Mouse (Mus musculus): ENCODE measurements around the gene Tmem56. TPM values are rescaled to one million over a fixed set of nuclear protein-coding genes. Genes with fewer than 3 reads are reported as not detected.

Gene Tmem56
- polyA plus RNA-seq (2015; fragmentation: Nextera tagmentation; extraction: Ambion mirVana) = 1.3 TPM in 2 replicates

DNA sequence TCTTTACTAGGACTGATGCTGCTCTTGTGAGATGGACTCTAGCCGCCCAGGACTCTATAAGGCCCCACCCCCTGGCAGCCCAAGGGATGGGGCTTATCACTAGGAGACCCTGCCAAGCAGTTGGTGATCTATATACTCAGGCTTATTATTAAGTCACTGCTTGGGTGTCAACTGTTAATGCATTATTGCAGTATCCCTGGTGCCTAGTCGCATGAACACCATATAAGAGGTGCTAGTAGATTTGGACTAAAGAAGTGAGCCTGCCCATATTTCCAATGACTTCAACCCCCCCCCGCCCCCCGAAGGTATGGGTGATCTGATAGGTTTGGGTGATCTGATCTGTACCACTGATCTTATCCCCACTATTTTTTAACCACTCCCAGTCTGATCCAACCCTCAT lies at the start of gene Tmem56:
TSS of gene Tmem56 (minus strand) at position 101 of the 400 bp plus-strand sequence.
- H3K36me3 ChIP-seq (ENCODE audit: control insufficient read depth, insufficient read depth, low read length) = no peaks in the 10 kb centered on the region
- WGBS = 88% methylated on average over 4 of the region's 4 CpGs
- no peak within 1 kb of the TSS for H3K27ac ChIP-seq (ENCODE audit: low read length)
- no peak for ATAC-seq
- H3K9ac ChIP-seq (ENCODE audit: low read depth, low read length) = no peak within 1 kb of the TSS
- H3K4me3 ChIP-seq (ENCODE audit: low read length) = no peak within 1 kb of the TSS
- no peaks in the 10 kb centered on the region for H3K9me3 ChIP-seq (ENCODE audit: control insufficient read depth, low read length)
- H3K4me2 ChIP-seq (ENCODE audit: low read depth, low read length) = no peak within 1 kb of the TSS
- no peaks in the 10 kb centered on the region for H3K27me3 ChIP-seq (replicated peaks; ENCODE audit: control insufficient read depth, insufficient read depth, low read length)
- H3K4me1 ChIP-seq (ENCODE audit: control insufficient read depth, insufficient read depth, low read length) = no peaks in the 10 kb centered on the region

DNA sequence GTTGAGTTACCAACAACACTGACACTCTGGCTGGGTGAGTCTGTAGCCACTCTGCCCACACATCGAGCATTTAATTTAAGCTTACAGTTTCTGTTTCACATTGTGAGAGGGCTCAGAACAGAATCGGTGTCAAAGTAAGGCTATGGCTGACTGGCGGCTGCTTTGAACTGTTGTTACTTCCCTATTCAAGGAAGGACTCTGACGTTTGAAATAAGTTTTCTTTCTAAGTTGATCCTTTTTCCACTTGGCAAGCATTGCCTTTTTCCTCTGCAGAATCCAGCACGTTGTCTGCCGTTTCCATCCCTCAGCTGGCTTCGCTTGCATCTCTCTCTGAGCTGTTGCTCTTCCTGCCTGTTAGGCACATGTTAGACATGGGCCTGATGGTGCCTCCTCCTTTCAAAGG lies 47.3 kb upstream of the Tmem56 start:
- no peak overlapping the region for H3K9ac ChIP-seq (ENCODE audit: low read depth, low read length)
- no peak overlapping the region for H3K4me3 ChIP-seq (ENCODE audit: low read length)
- H3K27me3 ChIP-seq (replicated peaks; ENCODE audit: control insufficient read depth, insufficient read depth, low read length) = no peaks in the 10 kb centered on the region
- H3K4me2 ChIP-seq (ENCODE audit: low read depth, low read length) = no peak overlapping the region
- H3K36me3 ChIP-seq (ENCODE audit: control insufficient read depth, insufficient read depth, low read length) = no peaks in the 10 kb centered on the region
- WGBS = 54% methylated on average over 7 of the region's 7 CpGs
- no peak for ATAC-seq
- no peak overlapping the region for H3K27ac ChIP-seq (ENCODE audit: low read length)
- no peaks in the 10 kb centered on the region for H3K4me1 ChIP-seq (ENCODE audit: control insufficient read depth, insufficient read depth, low read length)
- no peaks in the 10 kb centered on the region for H3K9me3 ChIP-seq (ENCODE audit: control insufficient read depth, low read length)

DNA sequence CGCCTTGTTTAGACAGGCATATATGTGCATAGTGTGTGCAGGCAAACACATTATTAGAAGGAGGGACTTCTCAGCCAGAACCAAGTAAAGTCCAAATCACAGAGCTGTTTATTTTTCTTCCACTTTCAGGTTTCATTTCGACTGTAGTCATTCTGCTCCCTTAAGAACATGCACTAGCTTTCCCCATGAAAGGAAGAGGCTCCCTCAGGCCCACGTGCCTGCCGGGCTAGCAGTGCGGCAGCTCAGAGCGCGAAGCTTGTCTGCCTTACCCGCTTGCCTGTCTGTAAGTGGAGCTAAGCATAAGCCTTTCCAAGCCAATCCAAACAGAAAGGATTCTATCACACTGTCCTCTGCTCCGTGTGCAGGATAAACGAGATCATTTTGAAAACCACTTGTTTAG lies 46.7 kb upstream of the Tmem56 start:
- 61% methylated on average over 10 of the region's 10 CpGs for WGBS
- H3K4me1 ChIP-seq (ENCODE audit: control insufficient read depth, insufficient read depth, low read length) = no peaks in the 10 kb centered on the region
- no peaks in the 10 kb centered on the region for H3K27me3 ChIP-seq (replicated peaks; ENCODE audit: control insufficient read depth, insufficient read depth, low read length)
- no peaks in the 10 kb centered on the region for H3K36me3 ChIP-seq (ENCODE audit: control insufficient read depth, insufficient read depth, low read length)
- H3K9me3 ChIP-seq (ENCODE audit: control insufficient read depth, low read length) = no peaks in the 10 kb centered on the region
- no peak overlapping the region for H3K4me3 ChIP-seq (ENCODE audit: low read length)
- ATAC-seq = no peak
- H3K27ac ChIP-seq (ENCODE audit: low read length) = no peak overlapping the region
- H3K4me2 ChIP-seq (ENCODE audit: low read depth, low read length) = no peak overlapping the region
- no peak overlapping the region for H3K9ac ChIP-seq (ENCODE audit: low read depth, low read length)

DNA sequence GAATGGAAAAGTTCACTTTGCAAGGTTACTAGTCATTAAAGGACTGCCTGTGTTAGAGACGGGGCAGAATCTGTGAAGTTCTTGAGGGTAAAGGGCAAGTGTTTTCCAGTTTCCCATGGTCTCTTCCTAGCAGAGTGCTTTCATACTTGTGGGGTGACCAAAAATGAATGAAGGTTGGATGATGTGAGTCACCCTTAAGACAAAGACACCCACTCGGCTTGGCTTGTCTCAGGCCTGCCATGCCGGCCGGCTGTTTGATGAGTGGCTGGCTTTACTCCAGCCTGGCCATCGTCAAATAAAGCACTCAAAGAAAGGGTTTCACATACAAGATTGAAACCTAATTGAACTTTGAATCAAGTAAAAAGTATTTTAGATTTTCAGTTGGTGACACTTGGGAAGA lies 44.5 kb upstream of the Tmem56 start:
- WGBS = 77% methylated on average over 5 of the region's 5 CpGs

DNA sequence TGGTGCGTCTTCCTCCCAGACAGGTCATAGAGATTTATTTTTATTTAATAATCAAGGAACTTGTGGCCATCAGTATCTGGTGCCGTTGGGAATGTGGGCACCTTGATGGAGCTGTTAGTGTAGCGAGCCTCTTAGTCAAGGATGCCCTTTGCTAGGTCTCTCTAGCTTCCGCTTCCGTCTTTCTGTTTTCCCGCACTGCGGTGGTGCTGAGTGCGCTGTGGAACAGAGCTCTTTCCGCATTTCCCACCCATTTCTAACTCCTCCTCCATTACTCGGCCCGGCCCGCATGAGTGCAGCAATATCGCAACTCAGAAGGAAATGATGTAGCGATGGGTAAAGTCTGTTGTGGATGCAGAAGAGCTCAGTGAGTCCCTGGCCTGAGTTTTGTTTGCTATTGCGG lies 40.5 kb upstream of the Tmem56 start:
- H3K4me2 ChIP-seq (ENCODE audit: low read depth, low read length) = no peak overlapping the region
- H3K9me3 ChIP-seq (ENCODE audit: control insufficient read depth, low read length) = no peaks in the 10 kb centered on the region
- no peak for ATAC-seq
- H3K27ac ChIP-seq (ENCODE audit: low read length) = no peak overlapping the region
- H3K9ac ChIP-seq (ENCODE audit: low read depth, low read length) = no peak overlapping the region
- H3K36me3 ChIP-seq (ENCODE audit: control insufficient read depth, insufficient read depth, low read length) = 0 out of 2 replicates have a peak, but pooled peaks cover 3% of the 10 kb centered on the region
- no peaks in the 10 kb centered on the region for H3K4me1 ChIP-seq (ENCODE audit: control insufficient read depth, insufficient read depth, low read length)
- WGBS = 97% methylated on average over 15 of the region's 15 CpGs
- H3K27me3 ChIP-seq (replicated peaks; ENCODE audit: control insufficient read depth, insufficient read depth, low read length) = no peaks in the 10 kb centered on the region
- no peak overlapping the region for H3K4me3 ChIP-seq (ENCODE audit: low read length)

More for the DNA sequence above, 44.5 kb upstream of the Tmem56 start:
- Histone ChIP-seq H3K27ac (ENCODE audit: low read length) (no peak overlapping the region), H3K9ac (ENCODE audit: low read depth, low read length) (no peak overlapping the region), H3K4me1 (ENCODE audit: control insufficient read depth, insufficient read depth, low read length) (no peaks in the 10 kb centered on the region), H3K4me3 (ENCODE audit: low read length) (no peak overlapping the region), H3K36me3 (ENCODE audit: control insufficient read depth, insufficient read depth, low read length) (0 out of 2 replicates have a peak, but pooled peaks cover 3% of the 10 kb centered on the region), H3K4me2 (ENCODE audit: low read depth, low read length) (no peak overlapping the region), H3K9me3 (ENCODE audit: control insufficient read depth, low read length) (no peaks in the 10 kb centered on the region), H3K27me3 (replicated peaks; ENCODE audit: control insufficient read depth, insufficient read depth, low read length) (no peaks in the 10 kb centered on the region)
- no peak for ATAC-seq

DNA sequence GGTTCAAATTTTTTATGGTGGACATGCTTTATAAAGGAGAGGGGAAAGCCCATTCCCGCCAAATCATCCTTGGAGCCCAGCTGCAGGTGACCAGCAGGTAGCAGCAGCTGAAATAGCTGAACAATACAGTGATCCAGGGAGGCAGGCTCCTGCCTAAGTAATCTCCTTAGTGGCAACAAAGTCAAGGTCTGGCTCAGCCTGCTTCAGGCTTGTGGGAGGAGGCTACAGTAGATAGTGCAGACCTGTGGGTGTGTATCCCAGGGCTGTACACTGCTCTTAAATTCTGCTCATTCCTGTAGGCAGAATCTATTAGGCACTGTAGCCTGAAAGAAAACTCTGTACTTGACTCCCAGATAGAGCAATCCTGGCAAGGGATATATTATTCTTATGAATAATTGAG lies 38.0 kb upstream of the Tmem56 start:
- Histone ChIP-seq H3K27me3 (replicated peaks; ENCODE audit: control insufficient read depth, insufficient read depth, low read length) (no peaks in the 10 kb centered on the region), H3K36me3 (ENCODE audit: control insufficient read depth, insufficient read depth, low read length) (0 out of 2 replicates have a peak, but pooled peaks cover 3% of the 10 kb centered on the region), H3K27ac (ENCODE audit: low read length) (no peak overlapping the region), H3K4me1 (ENCODE audit: control insufficient read depth, insufficient read depth, low read length) (no peaks in the 10 kb centered on the region), H3K9me3 (ENCODE audit: control insufficient read depth, low read length) (no peaks in the 10 kb centered on the region), H3K4me2 (ENCODE audit: low read depth, low read length) (no peak overlapping the region), H3K4me3 (ENCODE audit: low read length) (no peak overlapping the region), H3K9ac (ENCODE audit: low read depth, low read length) (no peak overlapping the region)
- WGBS = 77% methylated on average over 1 of the region's 1 CpGs
- ATAC-seq = no peak

DNA sequence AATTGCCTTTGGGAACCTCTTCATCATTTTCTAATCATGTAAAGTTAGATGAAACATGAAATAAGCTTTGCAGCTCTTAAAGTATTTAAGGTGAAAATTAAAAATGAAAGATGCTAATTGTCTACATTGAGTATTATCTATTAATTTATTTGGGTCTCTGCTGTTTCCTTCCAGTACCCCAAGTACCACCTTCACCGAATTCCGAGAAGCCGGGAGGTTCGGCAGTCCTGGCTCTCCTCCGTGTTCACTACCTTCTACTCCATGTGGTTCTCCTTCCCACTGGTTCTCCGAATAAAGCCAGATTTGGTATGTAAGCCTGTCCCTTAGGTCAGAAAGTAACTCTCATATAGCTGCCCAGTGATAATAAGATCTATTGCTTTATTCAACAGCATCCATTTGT lies 37.0 kb upstream of the Tmem56 start:
- no peaks in the 10 kb centered on the region for H3K4me1 ChIP-seq (ENCODE audit: control insufficient read depth, insufficient read depth, low read length)
- no peaks in the 10 kb centered on the region for H3K27me3 ChIP-seq (replicated peaks; ENCODE audit: control insufficient read depth, insufficient read depth, low read length)
- H3K9ac ChIP-seq (ENCODE audit: low read depth, low read length) = no peak overlapping the region
- H3K36me3 ChIP-seq (ENCODE audit: control insufficient read depth, insufficient read depth, low read length) = 0 out of 2 replicates have a peak, but pooled peaks cover 3% of the 10 kb centered on the region
- H3K27ac ChIP-seq (ENCODE audit: low read length) = no peak overlapping the region
- no peak for ATAC-seq
- H3K9me3 ChIP-seq (ENCODE audit: control insufficient read depth, low read length) = no peaks in the 10 kb centered on the region
- 92% methylated on average over 6 of the region's 6 CpGs for WGBS
- H3K4me2 ChIP-seq (ENCODE audit: low read depth, low read length) = no peak overlapping the region
- H3K4me3 ChIP-seq (ENCODE audit: low read length) = no peak overlapping the region

DNA sequence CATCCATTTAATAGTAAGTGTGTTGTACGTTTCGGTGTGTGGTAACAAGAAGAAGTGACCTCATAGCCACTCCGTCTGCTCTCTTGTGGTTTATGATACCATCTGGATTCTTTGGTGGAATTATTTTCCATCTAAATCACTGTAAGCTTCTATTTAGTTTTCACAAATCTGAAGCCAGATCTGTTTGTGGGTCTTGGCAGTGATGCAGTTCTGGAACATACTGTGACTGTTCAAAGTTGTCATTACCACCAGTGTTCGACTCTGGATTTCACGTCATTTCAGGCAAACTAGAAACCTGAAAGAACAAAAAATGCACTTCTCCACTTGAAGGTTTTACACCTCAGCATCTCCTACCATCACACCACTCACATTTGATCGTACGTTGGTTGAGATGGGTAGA lies 32.6 kb upstream of the Tmem56 start:
- H3K4me2 ChIP-seq (ENCODE audit: low read depth, low read length) = no peak overlapping the region
- H3K36me3 ChIP-seq (ENCODE audit: control insufficient read depth, insufficient read depth, low read length) = no peaks in the 10 kb centered on the region
- H3K4me3 ChIP-seq (ENCODE audit: low read length) = no peak overlapping the region
- ATAC-seq = no peak
- H3K27ac ChIP-seq (ENCODE audit: low read length) = no peak overlapping the region
- no peak overlapping the region for H3K9ac ChIP-seq (ENCODE audit: low read depth, low read length)
- H3K9me3 ChIP-seq (ENCODE audit: control insufficient read depth, low read length) = no peaks in the 10 kb centered on the region
- 96% methylated on average over 7 of the region's 7 CpGs for whole genome bisulfite sequencing
- H3K27me3 ChIP-seq (replicated peaks; ENCODE audit: control insufficient read depth, insufficient read depth, low read length) = no peaks in the 10 kb centered on the region
- H3K4me1 ChIP-seq (ENCODE audit: control insufficient read depth, insufficient read depth, low read length) = peaks cover 7% of the 10 kb centered on the region

DNA sequence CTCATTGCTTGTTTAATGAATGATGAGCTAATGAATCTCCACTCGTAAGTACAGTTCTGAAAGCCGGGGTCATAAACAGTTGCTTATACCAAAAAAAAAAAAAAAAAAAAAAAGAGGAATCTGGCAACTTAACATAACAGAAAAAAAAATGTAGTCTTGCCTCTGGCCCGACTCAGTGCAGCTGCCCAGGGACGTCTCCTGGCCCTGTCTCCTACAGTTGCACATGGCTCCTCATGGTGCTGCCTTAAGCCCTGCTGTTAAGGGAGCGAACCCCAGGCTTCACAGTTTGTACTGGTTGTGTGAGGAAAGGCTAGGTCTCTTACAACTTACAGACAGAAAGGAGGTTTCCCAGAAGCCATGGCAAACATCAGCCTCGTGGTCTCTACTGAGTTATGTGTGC lies 31.3 kb upstream of the Tmem56 start:
- Histone ChIP-seq H3K9ac (ENCODE audit: low read depth, low read length) (no peak overlapping the region), H3K27ac (ENCODE audit: low read length) (no peak overlapping the region), H3K4me3 (ENCODE audit: low read length) (no peak overlapping the region), H3K4me2 (ENCODE audit: low read depth, low read length) (no peak overlapping the region), H3K27me3 (replicated peaks; ENCODE audit: control insufficient read depth, insufficient read depth, low read length) (no peaks in the 10 kb centered on the region), H3K9me3 (ENCODE audit: control insufficient read depth, low read length) (no peaks in the 10 kb centered on the region), H3K4me1 (ENCODE audit: control insufficient read depth, insufficient read depth, low read length) (peaks cover 10% of the 10 kb centered on the region), H3K36me3 (ENCODE audit: control insufficient read depth, insufficient read depth, low read length) (no peaks in the 10 kb centered on the region)
- WGBS = 64% methylated on average over 6 of the region's 6 CpGs
- ATAC-seq = no peak

DNA sequence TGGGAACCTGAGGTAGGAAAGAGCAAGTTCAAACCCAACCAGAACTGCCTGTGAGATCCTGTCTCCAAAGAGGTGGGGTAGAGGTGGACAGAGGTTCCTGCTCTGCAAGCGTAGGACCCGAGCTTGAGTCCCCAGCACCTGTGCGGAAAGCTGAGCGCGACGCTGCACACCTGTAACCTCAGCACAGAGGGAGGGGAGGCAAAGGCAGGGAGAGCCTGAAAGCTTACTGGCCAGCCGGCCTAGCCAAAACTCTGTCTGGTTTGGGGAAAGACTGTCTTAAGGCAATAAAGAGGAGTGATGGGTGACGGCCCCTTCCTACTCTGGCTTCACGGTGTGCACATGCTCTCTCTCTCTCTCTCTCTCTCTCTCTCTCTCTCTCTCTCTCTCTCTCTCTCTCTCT lies 30.1 kb upstream of the Tmem56 start:
- no peak for ATAC-seq
- H3K27me3 ChIP-seq (replicated peaks; ENCODE audit: control insufficient read depth, insufficient read depth, low read length) = no peaks in the 10 kb centered on the region
- H3K36me3 ChIP-seq (ENCODE audit: control insufficient read depth, insufficient read depth, low read length) = no peaks in the 10 kb centered on the region
- H3K9me3 ChIP-seq (ENCODE audit: control insufficient read depth, low read length) = no peaks in the 10 kb centered on the region
- WGBS = 65% methylated on average over 9 of the region's 9 CpGs
- H3K4me3 ChIP-seq (ENCODE audit: low read length) = no peak overlapping the region
- H3K4me1 ChIP-seq (ENCODE audit: control insufficient read depth, insufficient read depth, low read length) = peaks cover 10% of the 10 kb centered on the region
- H3K4me2 ChIP-seq (ENCODE audit: low read depth, low read length) = no peak overlapping the region
- no peak overlapping the region for H3K27ac ChIP-seq (ENCODE audit: low read length)
- no peak overlapping the region for H3K9ac ChIP-seq (ENCODE audit: low read depth, low read length)
